Mouse (Mus musculus) thymus, adult 2 months (tissue): ENCODE data around the gene Sema3g. TPM values are rescaled to one million over a fixed set of nuclear protein-coding genes. Genes with fewer than 3 reads are reported as not detected.

Source experiments
- DNase-seq: peaks from one replicate; pipeline ENCODE4 v3.0.0; 2021
- H3K27ac ChIP-seq: fragments of 200-500 bp; 2 replicates; pipeline ENCODE4 v1.5.1; 2012; ENCODE audit warnings: low read length, control low read depth; ENCODE audit not compliant: control insufficient read depth, insufficient read depth
- H3K27me3 ChIP-seq: fragments of 200-500 bp; 2 replicates; pipeline ENCODE4 v1.6.1; 2012; ENCODE audit warnings: mild to moderate bottlenecking, low read length, moderate library complexity, mixed read lengths; ENCODE audit not compliant: control insufficient read depth, insufficient read depth
- H3K36me3 ChIP-seq: fragments of 200-500 bp; 2 replicates; pipeline ENCODE4 v1.6.1; 2012; ENCODE audit warnings: mild to moderate bottlenecking, low read length, moderate library complexity; ENCODE audit not compliant: control insufficient read depth, insufficient read depth
- H3K4me1 ChIP-seq: fragments of 200-500 bp; replicated peaks from 2 replicates; pipeline ENCODE4 v1.6.1; 2012; ENCODE audit warnings: low read length; ENCODE audit not compliant: control insufficient read depth, insufficient read depth
- H3K4me3 ChIP-seq: fragments of 200-500 bp; 2 replicates; pipeline ENCODE4 v1.5.1; 2012; ENCODE audit warnings: mild to moderate bottlenecking, low read length, control low read depth, moderate library complexity; ENCODE audit not compliant: control insufficient read depth, insufficient read depth
- CTCF ChIP-seq: fragments of 200-500 bp; IDR thresholded peaks from 2 replicates; pipeline ENCODE4 v1.5.1; 2012; ENCODE audit warnings: mild to moderate bottlenecking, control low read depth, low read length, moderate library complexity, borderline replicate concordance; ENCODE audit not compliant: control insufficient read depth, poor library complexity, insufficient read depth; ENCODE audit errors: extremely low read depth
- POLR2A ChIP-seq: fragments of 200-500 bp; IDR thresholded peaks from 2 replicates; pipeline ENCODE4 v1.6.1; 2012; ENCODE audit warnings: mild to moderate bottlenecking, low read length, control low read depth, moderate library complexity; ENCODE audit not compliant: control insufficient read depth, poor library complexity, insufficient read depth; ENCODE audit errors: extremely low read depth
- WGBS: fragments of 180-500 bp; shearing (Covaris S2); methylation state at CpG from one replicate; pipeline ENCODE4 v1.1.7; 2018; 5-methylcytosine and 5-hydroxymethylcytosine counted together
- polyA plus RNA-seq: library from polyadenylated mRNA; depleted of rRNA; stranded (reverse); fragments of >200 nt; gene quantifications from 2 replicates; pipeline ENCODE4 v1.2.3, GENCODE M21; 2012

Sema3g gene
- polyA plus RNA-seq, 1 experiment: 2.4 TPM

- Histone ChIP-seq H3K4me1 (peaks cover 9% of the 10 kb centered on the region), H3K4me3 (no peak overlapping the region), H3K36me3 (no peaks in the 10 kb centered on the region), H3K27me3 (no peaks in the 10 kb centered on the region), H3K27ac (no peak overlapping the region)
- DNase-seq: no peak
- TF ChIP-seq CTCF: no peak
- TF ChIP-seq POLR2A: no peak
- WGBS: 94% methylated on average over 6 of the region's 6 CpGs
Measured at GRCm38 (mm10) chr14:31211854-31212253, 5.8 kb upstream of the Sema3g start.

GRCm38 (mm10) chr14:31212499-31212898, 5.2 kb upstream of the Sema3g start:
- WGBS: 94% methylated on average over 3 of the region's 3 CpGs
- DNase-seq: no peak
- Histone ChIP-seq H3K4me3 (no peak overlapping the region), H3K27ac (no peak overlapping the region), H3K4me1 (peaks cover 4% of the 10 kb centered on the region), H3K36me3 (no peaks in the 10 kb centered on the region), H3K27me3 (no peaks in the 10 kb centered on the region)
- TF ChIP-seq POLR2A: no peak

DNA sequence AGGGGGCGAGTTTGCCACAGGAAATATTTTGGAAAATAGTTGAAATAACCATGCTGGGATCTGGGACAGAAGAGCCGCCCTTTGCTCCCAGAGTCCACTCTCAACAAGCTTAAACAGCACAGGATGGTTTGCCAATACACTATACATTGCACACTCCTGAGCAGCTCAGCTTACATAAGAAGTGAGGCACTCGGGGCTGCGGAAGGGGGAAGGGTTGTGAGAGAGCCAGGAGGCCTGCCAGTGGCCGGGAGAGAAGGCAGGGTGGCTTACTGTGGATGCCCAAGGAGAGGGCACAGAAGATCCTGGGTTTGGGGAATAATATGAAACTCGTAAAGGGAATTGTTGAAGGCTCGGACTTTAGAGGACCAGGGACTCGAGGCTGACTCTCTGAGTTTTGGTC, 3.8 kb upstream of the Sema3g start:
- peaks cover 4% of the 10 kb centered on the region for H3K4me1 ChIP-seq
- no peak for DNase-seq
- TF ChIP-seq CTCF (no peak), POLR2A (no peak)
- H3K36me3 ChIP-seq: no peaks in the 10 kb centered on the region
- 87% methylated on average over 8 of the region's 8 CpGs for WGBS
- H3K27ac ChIP-seq: no peak overlapping the region
- no peaks in the 10 kb centered on the region for H3K27me3 ChIP-seq
- H3K4me3 ChIP-seq: no peak overlapping the region

DNA sequence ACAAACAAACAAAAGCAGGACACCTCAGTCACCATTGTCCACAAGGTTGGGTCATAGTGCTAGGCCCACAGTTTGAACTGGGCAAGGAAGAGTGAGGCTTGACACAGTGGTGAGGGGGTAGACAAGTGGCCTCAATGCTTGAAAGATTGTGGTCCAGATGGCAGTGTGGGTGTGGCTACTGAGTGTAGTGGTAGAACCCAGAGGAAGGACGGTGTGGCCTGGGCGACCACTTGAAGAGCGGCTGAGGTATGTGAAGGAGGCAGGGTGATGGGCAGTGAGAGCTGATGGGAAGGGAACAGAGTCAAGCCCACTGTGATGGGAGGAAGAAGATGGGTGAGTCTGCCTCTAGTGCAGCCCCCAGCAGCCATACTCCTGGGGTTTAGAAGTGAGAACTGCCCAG, 3.0 kb upstream of the Sema3g start:
- TF ChIP-seq CTCF: no peak
- TF ChIP-seq POLR2A: no peak
- 27% methylated on average over 3 of the region's 3 CpGs for WGBS
- no peak for DNase-seq
- Histone ChIP-seq H3K36me3 (no peaks in the 10 kb centered on the region), H3K27me3 (no peaks in the 10 kb centered on the region), H3K27ac (no peak overlapping the region), H3K4me1 (peaks cover 4% of the 10 kb centered on the region), H3K4me3 (no peak overlapping the region)

- peak; percentile 62; the same call in 1 of the 2 replicates for TF ChIP-seq CTCF
- no peak for TF ChIP-seq POLR2A
- WGBS: 37% methylated on average over 15 of the region's 15 CpGs
- H3K4me3 ChIP-seq: no peak overlapping the region
- H3K27me3 ChIP-seq: no peaks in the 10 kb centered on the region
- H3K36me3 ChIP-seq: no peaks in the 10 kb centered on the region
- DNase-seq: peak; percentile 81
- no peak overlapping the region for H3K27ac ChIP-seq
- peaks cover 4% of the 10 kb centered on the region for H3K4me1 ChIP-seq
Measured at GRCm38 (mm10) chr14:31215157-31216002, 2.3 kb upstream of the Sema3g start.

- Histone ChIP-seq H3K27me3 (no peaks in the 10 kb centered on the region), H3K4me1 (peaks cover 4% of the 10 kb centered on the region), H3K27ac (no peak within 1 kb of the TSS), H3K4me3 (no peak within 1 kb of the TSS), H3K36me3 (no peaks in the 10 kb centered on the region)
- no peak for TF ChIP-seq POLR2A
- no peak for TF ChIP-seq CTCF
- WGBS: 94% methylated on average over 2 of the region's 2 CpGs
- no peak for DNase-seq
Measured at GRCm38 (mm10) chr14:31216846-31217245, 814 bp upstream of the Sema3g start, which contains the start of gene Nisch. Gene Nisch (minus strand): TSS chr14:31216946.
